Mouse (Mus musculus): ENCODE measurements around the gene Ciita.

DNA sequence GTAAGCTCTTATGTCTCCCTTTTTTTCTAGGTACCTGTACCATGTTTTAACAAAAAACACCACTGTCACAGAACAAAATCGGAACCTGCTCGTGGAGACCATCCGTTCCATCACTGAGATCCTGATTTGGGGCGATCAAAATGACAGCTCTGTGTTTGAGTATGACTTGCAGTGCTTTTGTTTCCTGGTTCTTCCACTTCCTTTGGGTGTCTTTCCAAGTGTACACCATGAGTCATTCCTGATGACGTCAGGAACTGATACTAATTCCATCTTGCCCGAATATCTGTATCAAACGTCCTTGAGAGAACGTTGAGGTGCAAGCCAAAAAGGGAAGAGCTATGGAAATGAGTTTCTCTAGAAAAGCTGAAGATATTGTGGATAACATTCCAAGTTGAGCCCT lies 80.1 kb downstream of the Ciita start:
- TF ChIP-seq CTCF (IDR thresholded peaks at IDR 0.05; ENCODE audit: extremely low read depth, insufficient read depth, insufficient read length, insufficient replicate concordance) = no peak
- no peak for TF ChIP-seq POLR2A (IDR thresholded peaks at IDR 0.05; ENCODE audit: low read depth, low read length)
